Mouse (Mus musculus) C2C12 (cell line): ENCODE measurements around the gene Cradd. TPM values are rescaled to one million over a fixed set of nuclear protein-coding genes. Genes with fewer than 3 reads are reported as not detected.

Source experiments
- H3K27me3 ChIP-seq: one replicate; pipeline ENCODE4 v1.6.1; 2011; ENCODE audit not compliant: control insufficient read depth, insufficient read depth, insufficient read length
- H3K36me3 ChIP-seq: one replicate; pipeline ENCODE4 v1.6.1; 2011; ENCODE audit not compliant: control insufficient read depth, insufficient read depth
- H3K4me3 ChIP-seq: one replicate; pipeline ENCODE4 v1.5.1; 2011; ENCODE audit warnings: mild to moderate bottlenecking, control low read depth; ENCODE audit not compliant: poor library complexity, insufficient read depth, severe bottlenecking
- H3K79me2 ChIP-seq: one replicate; pipeline ENCODE4 v1.6.1; 2011; ENCODE audit not compliant: control insufficient read depth, insufficient read depth
- H3K79me3 ChIP-seq: one replicate; pipeline ENCODE4 v1.6.1; 2011; ENCODE audit warnings: low read depth, control low read depth
- H3ac ChIP-seq: one replicate; pipeline ENCODE3; 2011; ENCODE audit warnings: low read depth; ENCODE audit not compliant: control insufficient read depth, insufficient read length
- CEBPB ChIP-seq: IDR thresholded peaks from one replicate; pipeline ENCODE4 v1.6.1; 2011; ENCODE audit warnings: low read depth, mild to moderate bottlenecking, control low read depth, moderate library complexity
- CTCF ChIP-seq: IDR thresholded peaks from one replicate; pipeline ENCODE4 v1.5.1; 2011; ENCODE audit not compliant: control insufficient read depth, insufficient read depth, insufficient read length
- FOSL1 ChIP-seq: IDR thresholded peaks from one replicate; pipeline ENCODE4 v1.8.0; 2011; ENCODE audit warnings: mild to moderate bottlenecking, low read length; ENCODE audit not compliant: poor library complexity, insufficient read depth, severe bottlenecking
- MAX ChIP-seq: IDR thresholded peaks from one replicate; pipeline ENCODE4 v1.6.1; 2011; ENCODE audit warnings: mild to moderate bottlenecking, control low read depth
- MYOD1 ChIP-seq: IDR thresholded peaks from one replicate; pipeline ENCODE4 v1.6.1; 2011; ENCODE audit warnings: low read depth; ENCODE audit not compliant: control insufficient read depth, insufficient read length
- MYOG ChIP-seq: IDR thresholded peaks from one replicate; pipeline ENCODE4 v1.6.1; 2011; ENCODE audit not compliant: control insufficient read depth, insufficient read length; ENCODE audit errors: extremely low read depth
- USF1 ChIP-seq: IDR thresholded peaks from one replicate; pipeline ENCODE4 v1.6.1; 2011; ENCODE audit warnings: low read depth, mild to moderate bottlenecking, control low read depth, moderate library complexity
- polyA plus RNA-seq: library from polyadenylated mRNA; unstranded; fragments of >200 nt; fragmentation: generic; extraction: Trizol; gene quantifications from one replicate; pipeline ENCODE4 v1.2.1, GENCODE M21; 2012; ENCODE audit warnings: missing spikeins

Gene Cradd
- polyA plus RNA-seq, 1 experiment = 4.5 TPM

DNA sequence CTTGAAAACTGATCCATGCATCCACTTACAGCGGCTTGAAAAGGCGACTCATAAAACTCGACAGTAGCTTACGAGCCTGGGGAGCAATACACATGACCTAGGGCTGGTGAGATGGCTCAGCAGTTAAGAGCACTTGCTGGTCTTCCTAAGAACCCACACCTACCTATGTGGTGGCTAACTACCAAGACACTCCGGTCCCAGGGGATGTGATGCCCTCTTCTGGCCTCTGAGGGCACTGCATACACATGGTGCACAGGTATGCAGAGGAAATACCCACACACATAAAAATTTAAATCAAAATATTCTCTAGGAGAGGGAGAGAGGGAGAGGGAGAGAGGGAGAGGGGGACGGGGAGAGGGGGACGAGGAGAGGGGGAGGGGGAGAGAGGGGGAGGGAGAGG, 167.5 kb downstream of the Cradd start:
- Histone ChIP-seq H3K79me2 (no peaks in the 10 kb centered on the region), H3K4me3 (no peak overlapping the region), H3K27me3 (no peaks in the 10 kb centered on the region), H3K79me3 (no peaks in the 10 kb centered on the region), H3K36me3 (no peaks in the 10 kb centered on the region), H3ac (no peak overlapping the region)
- TF ChIP-seq CTCF (no peak), MAX (no peak), MYOG (no peak), CEBPB (no peak), MYOD1 (no peak), FOSL1 (no peak), USF1 (no peak)

DNA sequence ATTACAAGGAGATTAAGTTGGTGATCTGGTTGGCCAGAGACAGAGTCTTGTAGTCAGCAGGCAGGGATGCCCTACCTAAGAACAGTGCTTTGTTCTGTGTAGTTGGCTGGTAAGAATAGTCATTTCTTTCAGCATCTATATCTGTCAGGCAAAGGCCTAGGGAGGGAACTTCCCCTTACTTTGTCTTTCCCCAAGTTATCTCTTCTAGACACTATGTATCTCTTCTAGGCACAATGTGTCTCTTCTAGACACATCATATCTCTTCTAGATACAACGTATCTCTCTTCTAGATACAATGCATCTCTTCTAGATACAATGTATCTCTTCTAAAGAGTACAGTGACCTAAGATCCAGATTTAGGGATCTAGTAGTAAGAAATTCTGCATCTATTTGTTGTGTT, 169.3 kb downstream of the Cradd start:
- H3K79me3 ChIP-seq = no peaks in the 10 kb centered on the region
- no peak overlapping the region for H3ac ChIP-seq
- H3K4me3 ChIP-seq = no peak overlapping the region
- H3K79me2 ChIP-seq = no peaks in the 10 kb centered on the region
- H3K27me3 ChIP-seq = no peaks in the 10 kb centered on the region
- no peaks in the 10 kb centered on the region for H3K36me3 ChIP-seq
- no peak for TF ChIP-seq CEBPB
- TF ChIP-seq FOSL1 = no peak
- no peak for TF ChIP-seq MYOG
- no peak for TF ChIP-seq MYOD1
- no peak for TF ChIP-seq MAX
- no peak for TF ChIP-seq USF1

DNA sequence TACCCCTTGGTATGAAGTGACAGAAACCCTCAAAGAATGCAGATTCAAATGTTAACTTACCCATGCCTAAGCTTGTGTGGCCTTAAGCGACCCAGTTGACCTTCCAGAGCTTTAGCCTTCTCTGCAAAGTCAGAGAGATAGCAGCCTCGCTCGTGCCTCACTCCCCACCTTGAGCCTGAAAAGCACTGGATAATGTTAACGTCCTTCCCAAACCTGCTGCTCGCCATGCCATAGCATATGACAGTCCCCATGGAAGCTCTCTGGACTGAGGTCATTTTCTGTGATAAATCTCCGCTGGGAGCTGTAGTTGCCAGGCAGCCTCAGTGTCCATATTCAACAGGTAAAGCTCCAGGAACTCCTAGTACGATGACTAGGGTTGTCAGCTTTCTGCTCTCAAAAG, 170.7 kb downstream of the Cradd start:
- no peak overlapping the region for H3K4me3 ChIP-seq

DNA sequence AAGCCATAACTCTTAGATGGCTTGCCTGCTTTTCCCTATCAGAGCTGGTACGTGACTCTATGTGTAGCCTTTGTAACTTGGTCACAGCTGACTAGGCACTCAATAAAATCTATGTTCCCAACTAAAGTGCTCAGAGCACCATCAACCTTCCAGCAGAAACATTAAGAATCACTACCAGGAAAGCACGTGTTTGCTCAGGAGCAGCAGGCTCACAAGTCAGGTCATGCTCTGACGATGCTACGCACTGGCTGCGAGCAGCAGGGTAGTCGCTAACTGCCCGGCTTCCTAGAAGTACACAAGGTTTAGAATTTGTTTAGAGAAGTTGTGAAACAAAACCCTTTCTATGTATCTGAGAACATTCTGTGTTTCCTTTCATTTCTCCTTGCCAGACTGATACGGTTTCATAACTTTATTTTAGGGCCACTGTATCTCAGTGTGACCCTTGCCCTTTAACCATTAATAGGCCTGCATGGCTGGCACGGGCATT, 171.4 kb downstream of the Cradd start:
- TF ChIP-seq USF1 = no peak
- TF ChIP-seq MAX = no peak
- TF ChIP-seq MYOD1 = no peak
- no peak for TF ChIP-seq FOSL1
- TF ChIP-seq CEBPB = no peak
- no peak for TF ChIP-seq CTCF
- no peak for TF ChIP-seq MYOG

More for the DNA sequence above, 170.7 kb downstream of the Cradd start:
- no peaks in the 10 kb centered on the region for H3K79me2 ChIP-seq
- TF ChIP-seq MYOG (no peak), USF1 (no peak), MYOD1 (no peak), CTCF (no peak), MAX (no peak), FOSL1 (no peak), CEBPB (no peak)
- no peaks in the 10 kb centered on the region for H3K36me3 ChIP-seq
- no peak overlapping the region for H3ac ChIP-seq
- H3K79me3 ChIP-seq = no peaks in the 10 kb centered on the region
- H3K27me3 ChIP-seq = no peaks in the 10 kb centered on the region

DNA sequence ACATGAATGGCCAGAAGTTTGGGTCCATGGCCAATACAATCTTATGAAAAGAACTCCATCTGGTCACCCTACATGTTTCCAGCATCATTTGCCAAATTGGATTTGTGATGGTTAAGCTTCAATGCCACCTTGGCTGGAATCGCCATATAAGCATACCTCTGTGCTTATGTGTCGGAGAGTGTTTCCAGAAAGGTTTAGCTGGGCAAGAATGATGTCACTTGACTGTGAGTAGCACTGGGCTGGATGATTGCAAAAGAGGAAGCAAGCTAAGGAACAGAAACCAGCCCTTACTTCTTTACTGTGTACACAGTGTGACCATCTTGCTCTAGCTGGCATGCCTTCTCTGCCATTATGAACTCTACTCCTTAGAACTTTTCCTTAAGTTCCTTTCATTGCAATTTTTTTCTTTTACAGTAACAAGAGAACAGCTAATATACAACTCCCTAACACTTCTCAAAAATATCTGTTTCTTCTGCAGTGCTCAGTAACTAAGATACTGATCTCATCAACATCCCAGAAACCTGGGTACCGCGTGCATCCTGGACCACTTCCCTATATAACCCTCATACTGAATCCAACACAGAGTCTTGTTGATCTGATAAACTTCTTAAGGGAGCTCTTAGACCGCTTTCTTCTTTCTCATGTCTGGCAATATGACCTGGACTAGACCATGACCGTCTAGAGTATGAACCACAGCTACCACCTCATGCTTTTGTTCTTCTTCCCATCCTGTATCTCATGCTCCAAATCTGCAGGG, 172.7 kb downstream of the Cradd start:
- Histone ChIP-seq H3ac (no peak overlapping the region), H3K36me3 (no peaks in the 10 kb centered on the region), H3K27me3 (no peaks in the 10 kb centered on the region), H3K4me3 (no peak overlapping the region), H3K79me3 (no peaks in the 10 kb centered on the region), H3K79me2 (no peaks in the 10 kb centered on the region)
- TF ChIP-seq MYOD1 (no peak), USF1 (no peak), CTCF (no peak), FOSL1 (no peak), CEBPB (no peak), MYOG (no peak), MAX (no peak)

More for the DNA sequence above, 171.4 kb downstream of the Cradd start:
- H3K36me3 ChIP-seq = no peaks in the 10 kb centered on the region
- H3K27me3 ChIP-seq = no peaks in the 10 kb centered on the region
- H3K79me2 ChIP-seq = no peaks in the 10 kb centered on the region
- H3K4me3 ChIP-seq = no peak overlapping the region
- H3ac ChIP-seq = no peak overlapping the region
- no peaks in the 10 kb centered on the region for H3K79me3 ChIP-seq

DNA sequence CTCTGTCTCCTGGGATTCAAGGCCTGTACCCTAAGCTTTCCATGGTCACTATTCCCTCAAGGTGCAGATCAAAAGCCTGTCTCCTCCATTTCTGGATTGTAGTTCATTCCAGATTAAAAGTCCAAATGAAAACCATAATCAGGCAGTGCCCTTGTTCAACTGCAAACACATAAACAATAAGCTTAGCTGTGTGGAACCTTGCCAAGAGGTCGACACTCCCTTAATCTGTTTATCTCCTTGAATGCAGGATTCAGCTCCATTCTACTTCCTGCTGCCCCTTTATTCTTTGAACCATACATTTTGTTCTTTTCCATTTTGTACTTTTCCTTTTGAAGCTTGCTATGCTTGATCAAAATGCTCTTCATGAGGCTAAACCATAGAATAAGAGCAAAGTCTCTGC, 174.3 kb downstream of the Cradd start:
- H3K36me3 ChIP-seq = no peaks in the 10 kb centered on the region
- H3K4me3 ChIP-seq = no peak overlapping the region
- no peaks in the 10 kb centered on the region for H3K79me2 ChIP-seq
- H3K79me3 ChIP-seq = no peaks in the 10 kb centered on the region
- H3ac ChIP-seq = no peak overlapping the region
- no peaks in the 10 kb centered on the region for H3K27me3 ChIP-seq
- no peak for TF ChIP-seq MYOD1
- TF ChIP-seq FOSL1 = no peak
- no peak for TF ChIP-seq MYOG
- TF ChIP-seq MAX = no peak
- no peak for TF ChIP-seq CEBPB
- no peak for TF ChIP-seq USF1
- no peak for TF ChIP-seq CTCF
